Mouse (Mus musculus) MEL (cell line): ENCODE data around the gene Mtmr14.

Experiments used
- CTCF ChIP-seq, 3 experiments: IDR thresholded peaks in 2 of 3; conservative IDR thresholded peaks in 1 of 3; 2 replicates each; pipeline ENCODE4 v1.5.1; 2011 to 2012; ENCODE audit warnings: low read length in 3 of 3, low read depth in 2 of 3, mild to moderate bottlenecking in 2 of 3, improper control_type of control experiment in 1 of 3, inconsistent platforms in 1 of 3, mixed read lengths in 1 of 3, moderate library complexity in 1 of 3; ENCODE audit not compliant: control insufficient read depth in 1 of 3, insufficient read depth in 1 of 3, poor library complexity in 1 of 3, severe bottlenecking in 1 of 3
- EP300 ChIP-seq, 2 experiments: IDR thresholded peaks; 2 replicates each; pipeline ENCODE4 v1.6.1; 2011; ENCODE audit warnings: improper control_type of control experiment in 2 of 2, low read length in 2 of 2, low read depth in 1 of 2, mild to moderate bottlenecking in 1 of 2
- KAT2A ChIP-seq: conservative IDR thresholded peaks from 2 replicates; pipeline ENCODE4 v1.6.1; 2012; ENCODE audit warnings: low read depth, low read length, improper control_type of control experiment, inconsistent platforms
- POLR2A ChIP-seq, 2 experiments: IDR thresholded peaks; 2 replicates each; pipeline ENCODE4 v1.6.1; 2011 to 2012; ENCODE audit warnings: low read length in 2 of 2, mild to moderate bottlenecking in 2 of 2, control low read depth in 1 of 2, improper control_type of control experiment in 1 of 2, low read depth in 1 of 2, moderate library complexity in 1 of 2; ENCODE audit not compliant: control insufficient read depth in 1 of 2, insufficient read depth in 1 of 2, poor library complexity in 1 of 2
- TBP ChIP-seq: IDR thresholded peaks from 2 replicates; pipeline ENCODE4 v1.8.0; 2011; ENCODE audit warnings: low read depth, low read length, improper control_type of control experiment
- ZMIZ1 ChIP-seq: IDR thresholded peaks from 2 replicates; pipeline ENCODE4 v1.6.1; 2012; ENCODE audit warnings: low read depth, mild to moderate bottlenecking, inconsistent platforms, low read length, improper control_type of control experiment, moderate library complexity

DNA sequence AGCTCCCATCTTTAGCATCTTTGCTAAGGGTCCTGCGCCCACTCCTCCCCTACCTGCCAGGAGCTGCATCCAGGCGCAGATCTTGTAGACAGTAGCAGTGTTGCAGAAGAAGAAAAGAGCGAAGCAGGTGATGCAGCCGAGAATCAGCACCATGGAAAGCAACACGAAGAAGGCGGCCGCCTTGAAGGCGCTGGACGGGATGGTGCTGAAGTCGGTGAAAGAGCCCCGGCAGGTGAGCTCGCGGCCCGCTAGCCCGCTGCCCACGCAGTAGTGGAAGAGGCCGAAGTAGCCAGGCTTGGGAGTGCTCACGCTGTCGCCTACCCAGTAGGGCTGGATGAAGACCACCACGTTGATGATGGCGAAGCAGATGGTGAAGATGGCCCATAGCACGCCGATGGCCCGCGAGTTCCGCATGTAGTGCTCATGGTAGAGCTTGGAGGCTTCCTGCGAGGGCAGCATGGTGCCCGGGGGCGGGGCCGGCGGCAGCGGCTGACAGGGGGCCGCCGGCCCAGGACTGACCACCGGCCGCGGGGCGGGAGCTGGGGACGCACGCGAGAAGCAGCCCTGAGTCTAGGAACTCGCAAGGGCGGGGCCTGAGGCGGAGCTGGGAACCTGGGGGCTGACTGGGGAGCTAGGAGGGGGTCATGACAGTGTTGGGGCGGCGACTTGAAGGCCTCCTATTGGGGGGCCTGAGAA is 43.7 kb upstream of the Mtmr14 start:
- TF ChIP-seq CTCF (IDR thresholded peaks at IDR 0.05 in 2 of 3, conservative IDR thresholded peaks at IDR 0.05 in 1 of 3; ENCODE audit: control insufficient read depth in 1 of 3, insufficient read depth in 1 of 3, low read depth in 2 of 3, low read length in 3 of 3, poor library complexity in 1 of 3, severe bottlenecking in 1 of 3) = no peak
- TF ChIP-seq POLR2A (IDR thresholded peaks at IDR 0.05; ENCODE audit: control insufficient read depth in 1 of 2, insufficient read depth in 1 of 2, low read depth in 1 of 2, low read length in 2 of 2, poor library complexity in 1 of 2) = no peak
- TF ChIP-seq EP300 (IDR thresholded peaks at IDR 0.05; ENCODE audit: low read depth in 1 of 2, low read length in 2 of 2) = no peak
- no peak for TF ChIP-seq KAT2A
- TF ChIP-seq TBP = no peak
- TF ChIP-seq ZMIZ1 = no peak
